Mouse (Mus musculus) liver, embryonic 16.5 days (tissue): ENCODE data around the gene Dclre1a. TPM values are rescaled to one million over a fixed set of nuclear protein-coding genes. Genes with fewer than 3 reads are reported as not detected.

Experiments used
- polyA plus RNA-seq: library from polyadenylated mRNA; unstranded; fragments of >200 nt; fragmentation: Nextera tagmentation; extraction: Ambion mirVana; gene quantifications from 2 replicates; pipeline ENCODE4 v1.2.1, GENCODE M21; 2015

Dclre1a gene
- polyA plus RNA-seq, 1 experiment from 2014 or later, result 16.1 TPM

Other genes with a start within 250 kb of the Dclre1a start
- 0.28 and 0.32 TPM in 2 replicates for gene Nrap, start 158.2 kb downstream of the Dclre1a start, polyA plus RNA-seq
- gene Casp7, start 151.1 kb downstream of the Dclre1a start, polyA plus RNA-seq, result 10.3 and 10.6 TPM in 2 replicates
- gene Plekhs1, start 86.6 kb downstream of the Dclre1a start, polyA plus RNA-seq, result 0.07 TPM in 1 of 2 replicates, not detected in the other
- 7.2 and 7.8 TPM in 2 replicates for gene Nhlrc2, start within 50 bp of the Dclre1a start, polyA plus RNA-seq
- 0.11 and 0.19 TPM in 2 replicates for gene Adrb1, start 174.0 kb upstream of the Dclre1a start, polyA plus RNA-seq